Mouse (Mus musculus) heart, embryonic 11.5 days (tissue): ENCODE data around the gene Pced1a. TPM values are rescaled to one million over a fixed set of nuclear protein-coding genes. Genes with fewer than 3 reads are reported as not detected.

Experiments used
- ATAC-seq: fragments of 200-750 bp; cut with Nextera tagmentation; replicated peaks from 2 replicates; pipeline ENCODE4 v1.8.0; 2017; ENCODE audit warnings: moderate library complexity; ENCODE audit not compliant: insufficient number of reproducible peaks, low FRiP score, low TSS enrichment
- H3K27ac ChIP-seq: fragments of 300-500 bp; sonication (generic); 2 replicates; pipeline ENCODE4 v1.5.1; 2014; ENCODE audit warnings: mild to moderate bottlenecking, low read depth, low read length
- H3K27me3 ChIP-seq: fragments of 300-500 bp; sonication (generic); 2 replicates; pipeline ENCODE4 v1.6.1; 2014; ENCODE audit warnings: mild to moderate bottlenecking, low read length, mixed read lengths; ENCODE audit not compliant: control insufficient read depth, insufficient read depth
- H3K36me3 ChIP-seq: fragments of 300-500 bp; sonication (generic); 2 replicates; pipeline ENCODE4 v1.6.1; 2014; ENCODE audit warnings: mild to moderate bottlenecking, low read length, moderate library complexity, mixed read lengths; ENCODE audit not compliant: control insufficient read depth, insufficient read depth
- H3K4me1 ChIP-seq: fragments of 300-500 bp; sonication (generic); 2 replicates; pipeline ENCODE4 v1.6.1; 2014; ENCODE audit warnings: low read length; ENCODE audit not compliant: control insufficient read depth, insufficient read depth
- H3K4me2 ChIP-seq: fragments of 300-500 bp; sonication (generic); 2 replicates; pipeline ENCODE4 v1.6.1; 2014; ENCODE audit warnings: mild to moderate bottlenecking, moderate library complexity
- H3K4me3 ChIP-seq: fragments of 300-500 bp; sonication (generic); 2 replicates; pipeline ENCODE4 v1.5.1; 2014; ENCODE audit warnings: low read depth, low read length
- H3K9ac ChIP-seq: fragments of 300-500 bp; sonication (generic); 2 replicates; pipeline ENCODE4 v1.6.1; 2014; ENCODE audit warnings: mild to moderate bottlenecking, low read depth, low read length, moderate library complexity
- H3K9me3 ChIP-seq: fragments of 300-500 bp; sonication (generic); replicated peaks from 2 replicates; pipeline ENCODE4 v1.6.1; 2016; ENCODE audit warnings: low read length; ENCODE audit not compliant: control insufficient read depth
- WGBS: fragments of 180-500 bp; shearing (Covaris S2); extraction: QIAGEN DNeasy Blood & Tissue Kit; methylation state at CpG from one replicate; pipeline ENCODE4 v1.1.7; 2014; ENCODE audit not compliant: insufficient replicate concordance; 5-methylcytosine and 5-hydroxymethylcytosine counted together
- polyA plus RNA-seq: library from polyadenylated mRNA; unstranded; fragments of >200 nt; fragmentation: Nextera tagmentation; extraction: Ambion mirVana; gene quantifications from 2 replicates; pipeline ENCODE4 v1.2.1, GENCODE M21; 2014

The Pced1a gene
- polyA plus RNA-seq, 1 experiment from 2014 or later = 7.9 TPM

- H3K4me3 ChIP-seq = peak overlapping the region; percentile 85
- peak overlapping the region; percentile 97 for H3K4me2 ChIP-seq
- no peak for ATAC-seq
- no peaks in the 10 kb centered on the region for H3K9me3 ChIP-seq
- 37% methylated on average over 5 of the region's 5 CpGs for WGBS
- H3K9ac ChIP-seq = peak overlapping the region; percentile 90
- H3K27me3 ChIP-seq = no peaks in the 10 kb centered on the region
- no peaks in the 10 kb centered on the region for H3K36me3 ChIP-seq
- peaks cover 9% of the 10 kb centered on the region for H3K4me1 ChIP-seq
- peak overlapping the region; percentile 91; the same call in 1 of the 2 replicates for H3K27ac ChIP-seq
These were observed 611 bp upstream of the Pced1a start for GRCm38 (mm10) chr2:130425112-130425511.

GRCm38 (mm10) chr2:130423397-130424125 is 940 bp downstream of the Pced1a start:
- no peaks in the 10 kb centered on the region for H3K27me3 ChIP-seq
- H3K9ac ChIP-seq = peak overlapping the region; percentile 90
- peak overlapping the region; percentile 97 for H3K4me2 ChIP-seq
- H3K36me3 ChIP-seq = no peaks in the 10 kb centered on the region
- H3K4me1 ChIP-seq = peaks cover 9% of the 10 kb centered on the region
- H3K27ac ChIP-seq = peak overlapping the region; percentile 91
- H3K9me3 ChIP-seq = no peaks in the 10 kb centered on the region
- WGBS = 13% methylated on average over 49 of the region's 49 CpGs
- H3K4me3 ChIP-seq = peak overlapping the region; percentile 85
- peak; percentile 55 for ATAC-seq

- ATAC-seq = no peak
- no peaks in the 10 kb centered on the region for H3K9me3 ChIP-seq
- no peak overlapping the region for H3K4me3 ChIP-seq
- H3K4me1 ChIP-seq = peaks cover 9% of the 10 kb centered on the region
- H3K4me2 ChIP-seq = no peak overlapping the region
- no peaks in the 10 kb centered on the region for H3K36me3 ChIP-seq
- H3K9ac ChIP-seq = no peak overlapping the region
- 91% methylated on average over 26 of the region's 26 CpGs for WGBS
- H3K27me3 ChIP-seq = no peaks in the 10 kb centered on the region
- H3K27ac ChIP-seq = no peak overlapping the region
These were observed 2.5 kb downstream of the Pced1a start for GRCm38 (mm10) chr2:130421781-130422620.

- Histone ChIP-seq H3K36me3 (no peaks in the 10 kb centered on the region), H3K4me1 (no peaks in the 10 kb centered on the region), H3K27me3 (no peaks in the 10 kb centered on the region), H3K9me3 (no peaks in the 10 kb centered on the region), H3K27ac (no peak overlapping the region), H3K4me2 (no peak overlapping the region), H3K4me3 (no peak overlapping the region), H3K9ac (no peak overlapping the region)
- 69% methylated on average over 6 of the region's 6 CpGs for WGBS
- no peak for ATAC-seq
These were observed 10.2 kb downstream of the Pced1a start for GRCm38 (mm10) chr2:130414094-130414856.

GRCm38 (mm10) chr2:130412775-130413174 is 11.7 kb downstream of the Pced1a start:
- ATAC-seq = no peak
- H3K36me3 ChIP-seq = no peaks in the 10 kb centered on the region
- WGBS = 64% methylated on average over 3 of the region's 3 CpGs

GRCm38 (mm10) chr2:130411558-130412495 is 12.7 kb downstream of the Pced1a start:
- Histone ChIP-seq H3K9me3 (no peaks in the 10 kb centered on the region), H3K4me2 (no peak overlapping the region), H3K27ac (no peak overlapping the region), H3K4me3 (no peak overlapping the region), H3K4me1 (no peaks in the 10 kb centered on the region), H3K27me3 (peaks cover under 1% of the 10 kb centered on the region; the same call in 1 of the 2 replicates), H3K36me3 (no peaks in the 10 kb centered on the region), H3K9ac (no peak overlapping the region)
- peak; percentile 46; the same call in 1 of the 2 replicates for ATAC-seq
- WGBS = 32% methylated on average over 16 of the region's 16 CpGs

More at GRCm38 (mm10) chr2:130412775-130413174, 11.7 kb downstream of the Pced1a start:
- H3K4me1 ChIP-seq = no peaks in the 10 kb centered on the region
- no peaks in the 10 kb centered on the region for H3K27me3 ChIP-seq
- H3K27ac ChIP-seq = no peak overlapping the region
- H3K9ac ChIP-seq = no peak overlapping the region
- H3K4me2 ChIP-seq = no peak overlapping the region
- H3K4me3 ChIP-seq = no peak overlapping the region
- no peaks in the 10 kb centered on the region for H3K9me3 ChIP-seq

GRCm38 (mm10) chr2:130408194-130408593 is 16.3 kb downstream of the Pced1a start:
- Histone ChIP-seq H3K27me3 (peaks cover 3% of the 10 kb centered on the region; the same call in 1 of the 2 replicates), H3K4me2 (no peak overlapping the region), H3K9me3 (no peaks in the 10 kb centered on the region), H3K36me3 (no peaks in the 10 kb centered on the region), H3K27ac (no peak overlapping the region), H3K4me1 (no peaks in the 10 kb centered on the region), H3K4me3 (no peak overlapping the region), H3K9ac (no peak overlapping the region)
- ATAC-seq = no peak
- WGBS = 16% methylated on average over 6 of the region's 6 CpGs
